ENCODE assay signal across 15 mouse cellular contexts in the genomic region with DNA sequence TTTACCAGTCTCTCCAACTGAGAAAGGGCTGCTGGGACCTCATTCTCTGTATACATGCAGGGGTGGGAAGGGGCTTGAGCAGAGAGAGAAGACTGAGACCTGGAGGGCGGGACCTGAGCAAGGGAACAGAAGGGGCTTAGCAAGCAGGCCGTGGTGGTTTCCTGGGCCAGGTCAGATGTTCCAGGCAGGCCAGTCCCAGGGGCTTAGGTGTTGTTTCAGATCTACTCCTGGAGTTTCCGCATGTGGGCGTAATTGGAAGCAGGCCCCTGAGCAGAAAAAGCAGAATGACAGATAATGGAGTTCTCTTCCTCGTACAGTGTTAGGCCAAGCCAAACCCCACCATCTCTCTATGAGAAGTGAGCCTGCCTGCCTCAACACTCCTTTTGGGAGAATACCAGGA. TPM values are rescaled to one million over a fixed set of nuclear protein-coding genes. Genes with fewer than 3 reads are reported as not detected.
DNase-seq lines count a peak whose midpoint lies in the region; ATAC-seq and TF ChIP-seq lines count a peak whose summit lies in the region.
"Had no signal": no experiment of that assay in that cellular context is flagged by ENCODE, and none has a peak within 500 bp of the region (broad histone marks: within the 10 kb centered on the region; RNA-seq: fewer than 3 reads in every experiment).

No protein-coding gene starts in this region.

- peaks cover 3% of the 10 kb centered on the region; the same call in 1 of the 2 replicates for H3K27me3 ChIP-seq in hindbrain, embryonic 12.5 days
- peaks cover 5% of the 10 kb centered on the region for H3K27me3 ChIP-seq in hindbrain, embryonic 16.5 days (replicated peaks; ENCODE audit: control insufficient read depth, insufficient read depth, low read length)
- H3K27me3 ChIP-seq in embryonic facial prominence, embryonic 12.5 days, result no peaks in the 10 kb centered on the region
- no peaks in the 10 kb centered on the region for H3K27me3 ChIP-seq in limb, embryonic 11.5 days (ENCODE audit: control insufficient read depth, insufficient read depth, low read length)
- H3K27me3 ChIP-seq in lung, postnatal 0 days (replicated peaks; ENCODE audit: insufficient read depth, low read length), result no peaks in the 10 kb centered on the region
- H3K27me3 ChIP-seq: intestine, embryonic 15.5 days; neural tube, embryonic 12.5 days had no signal

- H3K4me2 ChIP-seq in hindbrain, embryonic 12.5 days (replicated peaks), result no peak overlapping the region
- H3K4me2 ChIP-seq in hindbrain, embryonic 16.5 days (ENCODE audit: low read length), result no peak overlapping the region
- H3K4me2 ChIP-seq in embryonic facial prominence, embryonic 12.5 days (replicated peaks), result peak overlapping the region; percentile 18
- H3K4me2 ChIP-seq in limb, embryonic 11.5 days (ENCODE audit: low read depth, severe bottlenecking), result no peak overlapping the region
- H3K4me2 ChIP-seq in lung, postnatal 0 days (replicated peaks; ENCODE audit: low read depth, low read length), result no peak overlapping the region
- H3K4me2 ChIP-seq: intestine, embryonic 15.5 days; limb, embryonic 15.5 days; lung, embryonic 14.5 days; midbrain, embryonic 12.5 days had no signal

- H3K4me1 ChIP-seq in hindbrain, embryonic 12.5 days, result peaks cover 20% of the 10 kb centered on the region
- H3K4me1 ChIP-seq in hindbrain, embryonic 16.5 days (ENCODE audit: control insufficient read depth, insufficient read depth, low read depth, low read length), result peaks cover 9% of the 10 kb centered on the region
- H3K4me1 ChIP-seq in embryonic facial prominence, embryonic 12.5 days, result peaks cover 24% of the 10 kb centered on the region
- peaks cover 17% of the 10 kb centered on the region for H3K4me1 ChIP-seq in limb, embryonic 11.5 days (ENCODE audit: control insufficient read depth, insufficient read depth, low read length)
- no peaks in the 10 kb centered on the region for H3K4me1 ChIP-seq in lung, postnatal 0 days (ENCODE audit: insufficient read depth, low read depth, low read length)

- peak; percentile 16 for DNase-seq in embryo, embryonic 10 days (ENCODE audit: low spot score)
- DNase-seq in embryo, embryonic 9.5 days (ENCODE audit: extremely low spot score), result no peak
- peak; percentile 39 for DNase-seq in limb, embryonic 11.5 days (ENCODE audit: low spot score)
- no peak for DNase-seq in cerebellum, postnatal 36 days
- DNase-seq in lung, postnatal 0 days (ENCODE audit: low spot score), result no peak
- DNase-seq: kidney, postnatal 14 days; lung, embryonic 14.5 days; retina, postnatal 1 day had no signal

- no peak for TF ChIP-seq CTCF in lung, postnatal 0 days (IDR thresholded peaks at IDR 0.05)

- no peak overlapping the region for H3K4me3 ChIP-seq in hindbrain, embryonic 12.5 days
- H3K4me3 ChIP-seq in hindbrain, embryonic 16.5 days (ENCODE audit: low read length), result no peak overlapping the region
- no peak overlapping the region for H3K4me3 ChIP-seq in embryonic facial prominence, embryonic 12.5 days
- H3K4me3 ChIP-seq in limb, embryonic 11.5 days (ENCODE audit: low read depth, low read length), result no peak overlapping the region
- no peak overlapping the region for H3K4me3 ChIP-seq in lung, postnatal 0 days (ENCODE audit: low read depth, low read length)
- H3K4me3 ChIP-seq: intestine, embryonic 15.5 days; limb, embryonic 15.5 days; midbrain, embryonic 12.5 days; neural tube, embryonic 12.5 days had no signal

- H3K9me3 ChIP-seq in hindbrain, embryonic 12.5 days (replicated peaks), result no peaks in the 10 kb centered on the region
- no peaks in the 10 kb centered on the region for H3K9me3 ChIP-seq in hindbrain, embryonic 16.5 days (ENCODE audit: control insufficient read depth, low read length)
- no peaks in the 10 kb centered on the region for H3K9me3 ChIP-seq in embryonic facial prominence, embryonic 12.5 days
- no peaks in the 10 kb centered on the region for H3K9me3 ChIP-seq in limb, embryonic 11.5 days (ENCODE audit: control insufficient read depth, low read length)
- no peaks in the 10 kb centered on the region for H3K9me3 ChIP-seq in lung, postnatal 0 days (ENCODE audit: low read length)
- H3K9me3 ChIP-seq: intestine, embryonic 15.5 days; limb, embryonic 15.5 days; midbrain, embryonic 12.5 days; neural tube, embryonic 12.5 days had no signal

- ATAC-seq in hindbrain, embryonic 12.5 days (ENCODE audit: low FRiP score), result no peak
- no peak for ATAC-seq in hindbrain, embryonic 16.5 days
- ATAC-seq in embryonic facial prominence, embryonic 12.5 days (ENCODE audit: insufficient number of reproducible peaks, insufficient read depth, low FRiP score, low TSS enrichment), result no peak
- ATAC-seq in limb, embryonic 11.5 days (ENCODE audit: insufficient number of reproducible peaks, low FRiP score, low TSS enrichment, low read depth), result no peak
- ATAC-seq in lung, postnatal 0 days, result no peak
- ATAC-seq: intestine, embryonic 15.5 days had no signal

- no peak overlapping the region for H3K9ac ChIP-seq in hindbrain, embryonic 12.5 days
- H3K9ac ChIP-seq in hindbrain, embryonic 16.5 days (ENCODE audit: low read depth, low read length), result no peak overlapping the region
- no peak overlapping the region for H3K9ac ChIP-seq in embryonic facial prominence, embryonic 12.5 days
- peak overlapping the region; percentile 37 for H3K9ac ChIP-seq in limb, embryonic 11.5 days (ENCODE audit: low read length)
- H3K9ac ChIP-seq in lung, postnatal 0 days (replicated peaks; ENCODE audit: low read depth), result no peak overlapping the region
- H3K9ac ChIP-seq: intestine, embryonic 15.5 days; limb, embryonic 15.5 days; lung, embryonic 14.5 days; midbrain, embryonic 12.5 days; neural tube, embryonic 12.5 days had no signal

- no peak for TF ChIP-seq EP300 in lung, postnatal 0 days (IDR thresholded peaks at IDR 0.05)

- H3K27ac ChIP-seq in hindbrain, embryonic 12.5 days, result 0 out of 2 replicates have a peak overlapping the region, but pooled peaks have one; percentile 1
- H3K27ac ChIP-seq in hindbrain, embryonic 16.5 days (ENCODE audit: low read depth, low read length), result no peak overlapping the region; the same call in 1 of the 2 replicates
- H3K27ac ChIP-seq in embryonic facial prominence, embryonic 12.5 days, result peak overlapping the region; percentile 81
- peak overlapping the region; percentile 75; the same call in 1 of the 2 replicates for H3K27ac ChIP-seq in limb, embryonic 11.5 days (replicated peaks; ENCODE audit: low read depth, low read length)
- no peak overlapping the region for H3K27ac ChIP-seq in lung, postnatal 0 days (ENCODE audit: low read length)
- H3K27ac ChIP-seq: intestine, embryonic 15.5 days; midbrain, embryonic 12.5 days; neural tube, embryonic 12.5 days had no signal

- 56% methylated on average over 5 of the region's 5 CpGs for WGBS in hindbrain, embryonic 12.5 days
- 57% methylated on average over 5 of the region's 5 CpGs for WGBS in hindbrain, embryonic 16.5 days
- 21% methylated on average over 5 of the region's 5 CpGs for WGBS in embryonic facial prominence, embryonic 12.5 days
- WGBS in limb, embryonic 11.5 days, result 33% methylated on average over 5 of the region's 5 CpGs
- 65% methylated on average over 5 of the region's 5 CpGs for WGBS in lung, postnatal 0 days

- no peaks in the 10 kb centered on the region for H3K36me3 ChIP-seq in hindbrain, embryonic 12.5 days
- no peaks in the 10 kb centered on the region for H3K36me3 ChIP-seq in hindbrain, embryonic 16.5 days (ENCODE audit: control insufficient read depth, insufficient read depth, low read length)
- H3K36me3 ChIP-seq in embryonic facial prominence, embryonic 12.5 days, result no peaks in the 10 kb centered on the region
- no peaks in the 10 kb centered on the region for H3K36me3 ChIP-seq in limb, embryonic 11.5 days (ENCODE audit: control insufficient read depth, insufficient read depth, low read length)
- H3K36me3 ChIP-seq in lung, postnatal 0 days (ENCODE audit: insufficient read depth, low read length), result no peaks in the 10 kb centered on the region
- H3K36me3 ChIP-seq: intestine, embryonic 15.5 days; limb, embryonic 15.5 days; midbrain, embryonic 12.5 days; neural tube, embryonic 12.5 days had no signal

RNA-seq across cellular contexts. Expression of gene Olfml2a, which starts 3.2 kb away (rescaled TPM):
- polyA plus RNA-seq in hindbrain, embryonic 12.5 days (2016; fragmentation: Nextera tagmentation; extraction: Ambion mirVana), result 4.9 and 5.7 TPM in 2 replicates
- 4.4 and 6.9 TPM in 2 replicates for polyA plus RNA-seq in hindbrain, embryonic 16.5 days (2015; fragmentation: Nextera tagmentation; extraction: Ambion mirVana)
- polyA plus RNA-seq in embryonic facial prominence, embryonic 12.5 days (2016; fragmentation: Nextera tagmentation; extraction: Ambion mirVana), result 5.7 and 6.0 TPM in 2 replicates
- 2.7 and 3.4 TPM in 2 replicates for polyA plus RNA-seq in limb, embryonic 11.5 days (2014; fragmentation: Nextera tagmentation; extraction: Ambion mirVana)
- polyA plus RNA-seq in lung, postnatal 0 days (2015; fragmentation: Nextera tagmentation; extraction: Ambion mirVana), result 5.9 and 6.4 TPM in 2 replicates

RNA-seq across cellular contexts. Expression of gene Nr6a1, which starts 7.4 kb away (rescaled TPM):
- polyA plus RNA-seq in hindbrain, embryonic 12.5 days (2016; fragmentation: Nextera tagmentation; extraction: Ambion mirVana), result 3.1 and 3.8 TPM in 2 replicates
- polyA plus RNA-seq in hindbrain, embryonic 16.5 days (2015; fragmentation: Nextera tagmentation; extraction: Ambion mirVana), result 1.8 and 2.4 TPM in 2 replicates
- polyA plus RNA-seq in embryonic facial prominence, embryonic 12.5 days (2016; fragmentation: Nextera tagmentation; extraction: Ambion mirVana), result 1.3 and 2.0 TPM in 2 replicates
- polyA plus RNA-seq in limb, embryonic 11.5 days (2014; fragmentation: Nextera tagmentation; extraction: Ambion mirVana), result 1.3 TPM in 2 replicates
- polyA plus RNA-seq in lung, postnatal 0 days (2015; fragmentation: Nextera tagmentation; extraction: Ambion mirVana), result 0.53 and 0.74 TPM in 2 replicates

Comparison
In these comparisons a context has a peak if more than half of its experiments do, and no peak if none do; other contexts are left out.
1. DNase-seq: peak in embryo, embryonic 10 days (single experiment) and limb, embryonic 11.5 days (single experiment); none in embryo, embryonic 9.5 days (single experiment), cerebellum, postnatal 36 days (0 of 2) and lung, postnatal 0 days (single experiment).
2. H3K27ac ChIP-seq: peak in hindbrain, embryonic 12.5 days (single experiment), embryonic facial prominence, embryonic 12.5 days (single experiment) and limb, embryonic 11.5 days (single experiment); none in hindbrain, embryonic 16.5 days (single experiment) and lung, postnatal 0 days (single experiment).